Mouse (Mus musculus) ES-E14 (cell line): ENCODE measurements around the gene Nsmce1. TPM values are rescaled to one million over a fixed set of nuclear protein-coding genes. Genes with fewer than 3 reads are reported as not detected.

Experiments
- DNase-seq: peaks from one replicate; pipeline ENCODE4 v3.0.0-alpha.2; 2013; ENCODE audit warnings: low read depth, low spot score
- H3K27ac ChIP-seq: 2 replicates; pipeline ENCODE4 v1.5.1; 2012; ENCODE audit warnings: low read depth, mild to moderate bottlenecking, low read length, moderate library complexity, mixed read lengths; ENCODE audit not compliant: poor library complexity, insufficient read depth, severe bottlenecking
- H3K36me3 ChIP-seq: 2 replicates; pipeline ENCODE4 v1.6.1; 2012; ENCODE audit warnings: mild to moderate bottlenecking, low read length, moderate library complexity, mixed read lengths; ENCODE audit not compliant: control insufficient read depth, poor library complexity, insufficient read depth, severe bottlenecking
- H3K4me1 ChIP-seq, 2 experiments: fragments of 150-350 bp in 1 of 2; sonication (generic) in 1 of 2; 2 replicates each; pipeline ENCODE4 v1.6.1; 2012; ENCODE audit warnings: low read length in 2 of 2, mild to moderate bottlenecking in 1 of 2, mixed read lengths in 1 of 2; ENCODE audit not compliant: control insufficient read depth in 2 of 2, insufficient read depth in 2 of 2, poor library complexity in 1 of 2
- H3K4me3 ChIP-seq, 2 experiments: fragments of 150-350 bp in 1 of 2; sonication (generic) in 1 of 2; 2 replicates each; pipeline ENCODE4 v1.5.1; 2012; ENCODE audit warnings: low read length in 2 of 2, low read depth in 1 of 2, mild to moderate bottlenecking in 1 of 2, mixed read lengths in 1 of 2; ENCODE audit not compliant: insufficient read depth in 1 of 2, poor library complexity in 1 of 2, severe bottlenecking in 1 of 2
- H3K9ac ChIP-seq: 2 replicates; pipeline ENCODE4 v1.6.1; 2012; ENCODE audit warnings: low read depth, mild to moderate bottlenecking, low read length, mixed read lengths; ENCODE audit not compliant: poor library complexity, insufficient read depth, severe bottlenecking
- H3K9me3 ChIP-seq: fragments of 150-350 bp; sonication (generic); 2 replicates; pipeline ENCODE4 v1.6.1; 2012; ENCODE audit warnings: low read depth, mild to moderate bottlenecking, low read length; ENCODE audit not compliant: control insufficient read depth, insufficient read depth
- CHD2 ChIP-seq: IDR thresholded peaks from 2 replicates; pipeline ENCODE4 v1.6.1; 2014; ENCODE audit warnings: mild to moderate bottlenecking, low read depth, low read length, inconsistent platforms
- HCFC1 ChIP-seq: IDR thresholded peaks from 2 replicates; pipeline ENCODE4 v1.6.1; 2012; ENCODE audit warnings: low read length, inconsistent platforms, borderline replicate concordance; ENCODE audit not compliant: insufficient read depth
- MAFK ChIP-seq: IDR thresholded peaks from 2 replicates; pipeline ENCODE4 v1.6.1; 2014; ENCODE audit warnings: mild to moderate bottlenecking, low read depth, low read length, inconsistent platforms; ENCODE audit not compliant: insufficient read depth
- ZC3H11A ChIP-seq: IDR thresholded peaks from 2 replicates; pipeline ENCODE4 v1.6.1; 2012; ENCODE audit warnings: low read depth, mild to moderate bottlenecking, inconsistent platforms, low read length, borderline replicate concordance
- ZNF384 ChIP-seq: IDR thresholded peaks from 2 replicates; pipeline ENCODE4 v1.6.1; 2012; ENCODE audit warnings: low read depth, low read length, inconsistent platforms
- in situ Hi-C, 2 experiments: fragments of 600-800 bp; cut with MboI; formaldehyde crosslinking; loops; one replicate each; pipeline ENCODE4 v1.15.1; 2025; ENCODE audit warnings: low sequenced_read_pairs in 2 of 2, inconsistent platforms in 1 of 2; ENCODE audit not compliant: unreplicated experiment in 2 of 2
- total RNA-seq: library from RNA; depleted of rRNA; stranded (reverse); fragments of 300-350 nt; gene quantifications from 2 replicates; pipeline ENCODE4 v1.2.3, GENCODE M21; 2012

Gene Nsmce1
- total RNA-seq, 1 experiment: 62.5 TPM

DNA sequence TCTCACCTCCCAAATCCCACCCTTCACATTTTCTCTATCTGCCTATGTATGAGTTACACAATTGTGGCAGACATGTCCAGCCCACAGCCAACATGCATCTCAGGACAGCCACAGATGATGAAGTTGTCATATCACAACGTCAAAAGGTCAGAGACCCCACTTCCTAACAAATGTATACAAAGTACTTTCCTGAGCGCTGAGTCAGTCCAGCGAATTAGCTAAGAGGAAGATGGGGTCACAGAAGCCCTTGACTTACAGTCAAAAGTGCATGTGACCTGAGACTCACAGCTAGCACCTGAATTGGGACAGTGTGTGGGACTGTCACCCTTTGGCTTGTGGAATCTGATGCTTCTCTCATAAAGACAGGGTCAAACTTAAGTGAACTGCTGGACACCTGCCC, 9.1 kb downstream of the Nsmce1 start:
- H3K4me1 ChIP-seq: peaks cover 0 to under 1% of the 10 kb centered on the region in 2 experiments; a peak in 1 of 4 replicates
- DNase-seq: no peak
- H3K27ac ChIP-seq: no peak overlapping the region
- in situ Hi-C loops: no loop called here
- TF ChIP-seq ZNF384 (no peak), MAFK (no peak), HCFC1 (no peak), CHD2 (no peak), ZC3H11A (no peak)
- H3K36me3 ChIP-seq: peaks cover 12% of the 10 kb centered on the region; the same call in 1 of the 2 replicates
- no peak overlapping the region for H3K4me3 ChIP-seq
- no peak overlapping the region for H3K9ac ChIP-seq
- H3K9me3 ChIP-seq: no peaks in the 10 kb centered on the region

DNA sequence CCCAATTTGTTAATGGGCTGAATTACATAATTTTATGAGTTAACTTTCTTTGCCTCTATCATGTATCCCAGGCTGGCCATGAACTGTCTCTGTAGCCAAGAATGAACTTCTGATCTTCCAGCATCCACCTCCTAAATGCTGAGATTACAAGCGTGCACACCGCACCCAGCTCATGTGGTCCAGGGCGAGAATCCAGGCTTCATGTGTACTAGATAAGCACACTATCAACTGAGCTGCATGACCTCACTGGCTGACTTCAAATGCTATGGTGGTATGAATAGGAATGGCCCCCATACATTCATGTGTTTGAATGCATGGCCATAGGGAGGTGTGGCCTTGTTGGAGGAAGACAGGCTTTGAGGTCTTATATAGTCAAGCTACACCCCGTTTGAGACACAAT, 10.9 kb downstream of the Nsmce1 start:
- no peak for TF ChIP-seq CHD2
- TF ChIP-seq MAFK: no peak
- no peak overlapping the region for H3K4me3 ChIP-seq
- no peak for DNase-seq
- no peaks in the 10 kb centered on the region for H3K4me1 ChIP-seq
- no peak overlapping the region for H3K27ac ChIP-seq
- H3K9me3 ChIP-seq: no peaks in the 10 kb centered on the region
- H3K9ac ChIP-seq: no peak overlapping the region
- in situ Hi-C loops: no loop called here
- peaks cover 12% of the 10 kb centered on the region; the same call in 1 of the 2 replicates for H3K36me3 ChIP-seq

DNA sequence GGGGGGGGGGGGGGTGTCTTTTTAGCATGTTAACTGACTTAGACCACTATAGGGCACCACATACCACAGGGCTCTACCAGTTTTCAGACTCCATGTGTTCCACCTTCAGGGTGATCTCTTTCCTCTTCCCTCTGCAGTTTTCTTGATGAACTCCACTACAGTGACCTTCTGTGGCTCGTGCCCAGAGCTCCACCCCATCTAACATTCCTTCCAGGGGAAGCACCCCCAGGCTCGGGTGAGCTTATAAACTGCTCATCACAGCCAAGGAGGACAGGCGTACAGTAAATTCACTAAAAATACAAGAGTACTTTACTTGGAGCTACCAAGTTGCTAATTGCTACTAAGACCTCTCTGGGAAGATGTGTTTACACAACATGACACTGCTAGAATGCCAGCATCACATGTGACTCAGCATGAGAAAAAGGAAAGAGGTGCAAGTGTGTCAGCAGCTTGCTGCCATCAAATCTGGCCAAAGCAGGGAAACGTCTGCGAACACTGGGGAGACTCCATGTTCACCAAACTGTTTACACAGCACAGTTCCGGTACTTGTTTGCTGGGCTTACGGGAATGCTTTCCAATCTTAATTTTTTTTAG, 12.9 kb downstream of the Nsmce1 start:
- H3K4me3 ChIP-seq: no peak overlapping the region
- in situ Hi-C loops: no loop called here
- no peaks in the 10 kb centered on the region for H3K9me3 ChIP-seq
- H3K9ac ChIP-seq: no peak overlapping the region; the same call in 1 of the 2 replicates
- peaks cover 9% of the 10 kb centered on the region; the same call in 1 of the 2 replicates for H3K36me3 ChIP-seq
- H3K27ac ChIP-seq: no peak overlapping the region
- DNase-seq: no peak
- no peaks in the 10 kb centered on the region for H3K4me1 ChIP-seq
- no peak for TF ChIP-seq ZNF384
- no peak for TF ChIP-seq HCFC1
- no peak for TF ChIP-seq MAFK
- TF ChIP-seq ZC3H11A: no peak
- TF ChIP-seq CHD2: no peak

DNA sequence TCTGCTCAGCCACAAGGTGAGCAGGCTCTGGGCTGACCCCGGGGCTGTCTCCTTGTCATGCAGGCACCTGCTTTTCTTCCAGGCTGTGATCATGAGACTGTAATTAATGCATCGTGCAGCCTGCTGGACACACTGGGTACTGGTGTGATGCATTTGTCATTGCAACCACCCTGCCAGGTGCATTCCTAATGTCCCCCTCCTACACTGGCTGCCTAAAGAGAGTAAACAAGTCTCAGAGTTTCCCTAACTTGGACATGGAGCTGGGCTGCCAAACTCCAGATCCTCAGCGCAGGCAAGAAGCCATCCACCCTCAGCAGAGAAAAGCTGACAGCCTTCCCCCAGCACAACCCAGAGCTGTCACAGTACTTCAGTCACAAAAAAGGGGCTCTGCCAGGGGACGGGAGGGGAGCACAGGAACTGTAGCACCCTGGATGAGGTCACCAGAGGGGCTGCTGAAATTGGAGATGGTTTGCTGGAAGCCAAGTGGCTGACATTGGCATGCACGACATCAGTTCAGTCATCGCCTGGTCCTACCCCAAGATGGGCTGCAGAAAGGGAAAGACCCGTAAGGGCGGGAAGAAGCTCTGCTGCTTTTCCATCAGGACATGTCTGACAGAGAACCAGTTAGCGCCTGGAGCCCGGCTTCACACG, 15.7 kb downstream of the Nsmce1 start:
- no peak overlapping the region for H3K4me3 ChIP-seq
- no peaks in the 10 kb centered on the region for H3K9me3 ChIP-seq
- no peak overlapping the region for H3K9ac ChIP-seq
- in situ Hi-C loops: no loop called here
- H3K27ac ChIP-seq: no peak overlapping the region
- peaks cover 14% of the 10 kb centered on the region; the same call in 1 of the 2 replicates for H3K36me3 ChIP-seq
- DNase-seq: no peak
- TF ChIP-seq CHD2: no peak
- no peak for TF ChIP-seq ZNF384
- no peak for TF ChIP-seq ZC3H11A
- no peak for TF ChIP-seq MAFK
- no peak for TF ChIP-seq HCFC1
- H3K4me1 ChIP-seq: no peaks in the 10 kb centered on the region; a peak in 1 of 4 replicates

DNA sequence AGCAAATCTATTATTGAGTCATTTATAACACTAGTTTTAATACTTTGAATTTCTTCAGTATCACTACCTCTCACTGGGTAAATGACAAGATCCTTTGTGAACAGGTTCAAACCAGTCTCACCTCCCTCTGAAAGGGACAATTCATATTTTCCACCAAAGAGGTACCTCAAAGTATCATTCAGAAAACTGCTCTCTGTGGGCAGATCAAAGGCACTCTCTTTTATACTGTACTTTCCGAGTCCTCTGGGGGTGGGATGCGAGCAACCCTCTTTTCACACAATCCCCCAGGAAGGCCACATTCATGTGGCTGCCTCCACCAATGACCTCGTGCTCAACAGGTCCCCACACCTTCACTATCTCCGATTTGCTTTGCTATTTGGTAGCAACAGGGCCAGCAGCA, 16.9 kb downstream of the Nsmce1 start:
- DNase-seq: no peak
- Histone ChIP-seq H3K9ac (no peak overlapping the region), H3K4me3 (no peak overlapping the region), H3K36me3 (peaks cover 11% of the 10 kb centered on the region; the same call in 1 of the 2 replicates), H3K4me1 (no peaks in the 10 kb centered on the region; a peak in 1 of 4 replicates), H3K27ac (no peak overlapping the region), H3K9me3 (no peaks in the 10 kb centered on the region)
- in situ Hi-C loops: no loop called here
- TF ChIP-seq ZC3H11A (no peak), ZNF384 (no peak), CHD2 (no peak), MAFK (no peak)
